Mouse (Mus musculus): ENCODE measurements around the gene Nprl3.
"Not testable (repeated sequence)": the region's sequence is repeated elsewhere in the genome, so short reads cannot be mapped to it uniquely, and the experiment has no call there.

Gene Nprl3

DNA sequence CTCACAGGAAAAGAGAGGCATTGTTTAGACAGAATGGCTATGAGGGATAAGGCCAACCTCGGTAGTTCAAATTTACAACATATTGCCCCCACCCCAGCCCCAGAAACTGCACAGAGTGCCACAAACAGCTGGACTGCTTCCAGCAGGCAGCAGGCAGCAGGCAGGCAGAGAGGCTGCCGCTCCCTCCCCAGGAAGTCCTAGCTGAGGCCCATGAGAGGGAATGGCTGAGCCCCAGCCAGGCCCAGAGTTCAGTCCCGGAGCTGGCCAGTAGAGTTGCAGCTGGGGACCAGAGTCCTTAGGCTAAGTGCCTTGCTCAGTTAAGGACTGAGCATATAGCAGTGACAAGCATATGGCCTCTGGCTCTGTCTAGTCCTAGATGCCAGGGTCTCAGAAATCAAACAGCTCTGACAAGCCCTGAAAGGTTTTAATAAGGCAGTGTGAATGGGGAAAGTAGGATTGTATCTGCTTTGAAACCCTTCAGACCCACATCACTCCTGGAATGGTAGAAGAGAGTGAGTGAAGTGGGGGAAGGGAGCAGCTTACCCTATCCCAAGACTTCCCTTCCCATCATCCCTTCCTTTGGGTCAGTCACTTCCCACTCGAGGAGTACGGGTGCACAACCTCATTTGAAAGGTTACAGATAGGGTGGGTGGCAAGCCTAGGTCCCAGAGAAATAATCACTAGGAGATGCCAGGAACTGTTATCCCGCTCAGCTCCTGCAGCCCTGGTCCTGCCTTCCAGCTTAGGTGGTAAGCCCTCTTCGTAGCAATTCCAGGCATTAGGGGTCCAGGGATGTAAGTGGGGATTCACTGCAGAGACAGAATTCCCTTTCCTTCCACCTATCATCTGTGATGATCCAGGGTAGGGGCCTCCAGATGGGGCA, 42.0 kb downstream of the Nprl3 start:
- in situ Hi-C loops (cut with MboI, MseI): no loop called here

DNA sequence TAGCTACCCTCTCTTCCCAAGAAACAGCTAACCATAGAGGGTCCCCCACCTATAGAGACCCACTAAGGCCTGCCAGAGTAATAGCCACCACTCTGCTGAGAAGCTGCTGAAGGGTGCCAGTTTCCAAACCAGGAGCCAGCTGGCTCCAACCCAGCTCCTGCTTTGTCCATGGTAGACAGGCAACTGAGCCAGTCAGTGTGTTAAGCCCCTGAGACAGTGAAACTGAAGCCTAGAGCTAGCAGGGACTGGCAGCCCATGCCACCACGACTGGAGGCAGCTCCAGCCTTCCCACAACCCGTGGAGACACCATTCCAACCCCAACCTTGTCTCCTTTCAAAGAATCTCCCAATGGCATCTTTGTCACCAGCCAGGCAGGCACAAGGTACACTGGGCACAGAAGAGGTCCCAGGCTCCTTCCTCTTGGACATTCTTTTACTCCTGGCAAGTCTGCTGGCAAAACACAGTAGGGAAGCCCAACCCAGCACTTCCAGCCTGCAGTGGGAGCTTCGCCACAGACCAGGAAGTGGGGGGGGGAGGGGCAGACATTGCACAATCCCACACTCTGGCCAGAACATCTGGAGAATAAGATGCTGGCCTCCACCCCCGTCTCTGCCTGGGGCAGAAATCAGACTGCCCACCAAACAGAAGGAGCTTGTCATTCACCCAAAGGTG, 42.9 kb downstream of the Nprl3 start:
- in situ Hi-C loops (cut with MboI, MseI): no loop called here

DNA sequence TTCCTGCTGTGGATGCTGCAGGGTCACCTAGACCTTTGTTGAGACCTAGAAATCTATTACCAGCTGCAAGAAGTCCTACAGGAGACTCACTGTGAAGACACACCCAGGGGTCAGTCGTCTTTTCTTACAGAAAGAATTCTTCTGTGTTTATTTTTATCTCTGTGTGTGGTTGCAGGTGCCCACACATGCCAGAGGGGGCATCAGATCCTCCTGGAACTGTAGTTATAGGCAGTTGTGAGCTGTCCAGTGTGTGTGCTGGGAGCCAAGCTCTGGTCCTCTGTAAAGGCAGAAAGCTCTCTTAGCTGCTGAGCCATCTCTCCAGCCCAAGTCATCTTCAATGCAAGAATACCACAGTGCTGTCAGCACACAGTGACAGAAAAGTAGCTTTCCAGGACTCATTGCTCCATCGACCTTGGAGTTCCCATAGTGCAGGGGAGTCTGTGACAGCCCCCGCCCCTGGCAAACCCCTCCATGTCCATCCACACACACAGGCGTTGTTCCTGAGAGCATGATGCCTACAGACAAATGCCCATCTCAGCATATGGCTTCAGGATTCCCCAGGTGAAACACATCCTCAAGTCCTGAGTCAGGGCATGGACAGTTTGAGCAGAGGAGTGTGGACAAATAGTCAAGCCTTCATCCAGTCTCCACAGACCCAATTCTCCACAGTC, 44.1 kb downstream of the Nprl3 start:
- in situ Hi-C loops (cut with MboI, MseI): no loop called here

DNA sequence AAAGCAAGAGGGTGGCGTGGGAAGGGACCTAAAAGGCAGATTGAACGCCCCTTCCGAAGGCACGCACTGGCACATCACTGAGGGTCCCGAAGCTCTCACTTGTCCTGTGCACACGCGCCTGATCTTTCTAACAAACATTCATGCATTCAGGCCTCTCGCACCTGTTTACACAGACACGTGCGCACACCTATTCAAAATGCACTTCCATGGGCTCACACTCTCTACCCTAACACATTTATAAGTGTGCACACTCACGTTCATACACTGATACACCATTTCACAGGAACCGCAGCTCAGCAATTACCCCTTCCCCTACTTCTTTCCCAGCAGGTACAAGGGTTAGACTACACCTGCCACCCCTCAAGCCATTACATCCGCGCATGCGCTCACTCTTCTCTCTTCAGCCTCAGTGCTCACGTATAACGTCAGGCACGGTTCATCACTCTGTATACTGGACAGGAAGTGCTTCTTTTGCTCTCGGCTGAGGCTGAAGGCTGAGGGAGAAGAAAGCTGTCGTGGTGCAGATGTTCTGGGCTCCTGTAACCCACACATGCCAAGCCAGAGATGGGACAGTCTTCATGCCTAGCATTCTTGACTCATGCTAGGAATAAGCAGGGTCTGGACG, 44.8 kb downstream of the Nprl3 start:
- in situ Hi-C loops (cut with MboI, MseI): no loop called here

DNA sequence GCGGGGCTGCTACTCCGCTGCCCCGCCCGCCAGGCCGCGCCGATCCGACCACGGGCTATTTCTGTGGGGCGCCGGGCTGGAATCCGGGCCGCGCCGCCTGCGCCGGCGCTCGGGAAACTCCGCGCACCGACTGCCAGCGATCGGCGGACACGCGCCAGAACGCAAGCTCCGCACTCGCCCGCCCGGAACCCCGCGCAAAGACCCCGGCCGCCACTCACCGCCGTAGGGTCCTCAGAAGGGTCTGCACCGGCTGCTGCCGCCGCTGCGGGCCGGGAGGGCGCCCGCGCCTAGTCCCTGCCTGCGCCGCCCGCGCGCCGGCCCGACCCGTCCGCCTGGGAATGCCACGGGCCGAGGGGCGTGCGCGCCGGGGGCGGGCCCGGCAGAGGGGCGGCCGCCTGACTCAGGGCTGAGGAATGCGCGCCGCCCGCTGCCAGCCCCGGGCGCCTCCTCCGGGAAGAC, 45.5 kb downstream of the Nprl3 start, which contains the start of gene Rhbdf1:
Gene Rhbdf1, minus strand, starts transcription at position 350 of the 459 bp plus-strand sequence.
- in situ Hi-C loops (cut with MboI, MseI): no loop called here

DNA sequence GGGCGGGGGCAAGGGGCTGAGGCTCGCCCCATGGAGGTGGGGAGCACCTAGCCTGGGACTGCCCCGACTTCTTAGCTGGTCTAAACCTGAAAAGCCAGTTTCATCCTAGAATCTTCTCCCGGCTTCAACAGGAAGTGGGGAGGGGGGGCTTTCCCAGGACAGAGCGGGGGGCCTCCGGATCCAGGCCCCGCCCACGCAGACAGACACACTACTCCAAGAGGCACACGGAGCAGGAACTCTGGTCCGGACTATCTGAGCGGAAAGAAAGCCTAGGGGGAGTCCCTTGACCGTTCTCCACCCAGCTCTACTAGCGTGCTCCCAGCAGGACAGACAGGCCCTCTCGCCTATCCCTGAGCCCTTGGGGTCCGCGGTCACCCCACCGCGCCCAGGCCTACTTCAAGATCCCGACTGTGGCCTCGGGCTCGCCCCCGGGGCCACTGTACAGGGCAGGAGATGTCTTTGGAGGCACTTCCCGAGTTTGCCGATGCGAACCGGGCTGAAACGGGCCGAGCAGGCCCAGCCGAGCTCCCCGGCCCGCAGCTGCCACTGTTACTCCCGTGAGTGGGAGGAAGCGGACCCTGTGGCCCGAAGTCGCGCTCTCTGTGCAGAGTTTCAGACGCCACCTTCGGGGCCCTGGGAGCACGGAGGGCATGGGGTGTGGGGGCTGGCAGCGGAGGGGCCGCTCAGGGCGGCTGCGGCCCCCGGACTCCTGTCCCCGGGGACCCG, 46.1 kb downstream of the Nprl3 start:
- in situ Hi-C loops (cut with MboI, MseI): no loop called here

DNA sequence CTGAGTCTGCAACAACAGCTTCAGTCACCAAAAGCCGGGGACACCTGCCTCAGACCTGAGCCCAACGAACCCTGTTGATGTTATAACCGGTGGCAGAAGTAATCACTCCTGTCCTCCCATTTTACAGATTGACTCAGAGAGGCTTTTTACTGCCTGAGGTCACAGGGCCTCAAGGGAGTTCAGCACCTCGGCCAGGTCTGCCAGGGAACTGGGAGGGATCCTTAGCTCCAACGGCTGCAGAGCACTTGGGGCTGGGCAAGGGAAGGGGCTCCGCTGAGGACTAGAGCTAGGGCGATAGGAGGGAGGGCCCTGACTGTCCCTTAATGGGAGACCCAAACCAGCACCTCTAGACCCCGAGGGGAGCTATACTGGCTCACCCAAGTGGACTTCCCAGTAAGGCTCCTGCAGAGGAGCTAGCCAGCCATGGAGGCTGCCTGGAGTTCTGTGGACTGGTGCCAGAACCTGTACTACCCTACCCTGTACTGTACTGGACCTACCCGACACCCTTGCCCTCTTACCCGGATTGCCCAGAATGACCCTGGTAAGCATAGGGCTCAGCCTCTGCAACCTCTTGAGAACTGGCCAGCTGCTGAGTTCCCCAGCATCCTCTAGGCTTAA, 46.8 kb downstream of the Nprl3 start:
- in situ Hi-C loops (cut with MboI, MseI): no loop called here

DNA sequence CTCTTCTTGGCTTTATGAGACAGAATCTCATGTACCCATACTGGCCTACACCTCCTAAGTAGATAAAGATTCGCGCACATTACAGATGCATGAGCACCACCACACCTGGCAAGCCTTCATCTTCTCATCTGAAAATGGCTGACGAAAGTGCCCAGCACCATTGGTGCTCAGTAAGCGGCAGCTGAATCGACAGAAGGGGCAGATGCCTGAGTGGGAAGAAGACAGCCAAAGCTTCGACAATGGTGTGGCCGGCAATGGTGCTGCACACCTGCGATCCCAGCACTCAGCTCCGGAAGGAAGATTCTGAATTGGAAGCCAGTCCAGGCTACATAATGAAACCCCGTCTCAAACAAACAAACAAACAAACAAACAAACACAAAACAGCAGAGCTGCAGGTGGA, 48.2 kb downstream of the Nprl3 start:
- in situ Hi-C loops (cut with MboI, MseI): no loop called here

DNA sequence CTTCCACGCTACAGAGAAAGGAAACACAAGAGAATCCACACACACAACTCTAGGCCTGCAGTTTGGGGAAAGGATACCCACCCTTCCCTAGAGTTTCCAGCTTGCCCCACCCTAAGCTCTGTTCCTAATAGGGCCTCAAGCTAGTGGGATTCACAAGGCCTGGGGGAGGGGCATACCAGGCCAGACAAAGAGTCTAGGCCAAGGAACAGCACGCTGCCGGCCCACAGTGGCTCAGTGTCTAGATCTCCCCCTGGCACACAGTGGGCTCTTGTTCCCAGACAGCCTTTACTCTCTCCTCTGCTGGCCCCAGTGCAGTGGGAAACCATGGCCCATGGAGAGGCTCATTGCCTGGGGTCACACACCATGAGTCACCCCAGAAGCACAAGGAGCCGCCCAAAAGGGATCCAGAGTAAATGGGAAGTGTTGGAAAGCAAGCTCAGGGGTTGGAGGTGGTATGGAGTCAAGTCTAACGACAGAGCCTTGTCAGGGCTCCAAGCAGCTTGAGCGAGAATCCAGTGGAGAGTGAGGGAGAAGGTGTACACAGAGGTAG, 48.9 kb downstream of the Nprl3 start:
- in situ Hi-C loops (cut with MboI, MseI): no loop called here

DNA sequence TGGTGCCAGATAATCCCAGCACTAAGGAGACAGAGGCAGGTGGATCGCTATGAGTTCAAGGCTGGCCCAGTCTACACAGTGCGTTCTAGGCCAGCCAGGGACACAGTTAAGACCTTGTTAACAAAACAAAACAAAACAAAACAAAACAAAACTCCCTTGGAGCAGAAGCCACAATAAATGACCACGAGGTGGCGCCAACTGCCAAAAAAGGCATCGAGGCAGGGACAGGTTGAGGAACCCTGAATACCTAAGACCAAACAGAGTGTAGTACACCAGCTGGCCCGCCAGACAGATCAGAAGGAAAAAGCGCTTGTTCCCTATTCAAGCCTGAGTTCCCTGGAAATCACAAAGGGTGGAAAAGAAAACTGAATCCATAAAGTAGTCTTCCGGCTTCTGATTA, 50.7 kb downstream of the Nprl3 start:
- in situ Hi-C loops (cut with MboI, MseI): no loop called here

DNA sequence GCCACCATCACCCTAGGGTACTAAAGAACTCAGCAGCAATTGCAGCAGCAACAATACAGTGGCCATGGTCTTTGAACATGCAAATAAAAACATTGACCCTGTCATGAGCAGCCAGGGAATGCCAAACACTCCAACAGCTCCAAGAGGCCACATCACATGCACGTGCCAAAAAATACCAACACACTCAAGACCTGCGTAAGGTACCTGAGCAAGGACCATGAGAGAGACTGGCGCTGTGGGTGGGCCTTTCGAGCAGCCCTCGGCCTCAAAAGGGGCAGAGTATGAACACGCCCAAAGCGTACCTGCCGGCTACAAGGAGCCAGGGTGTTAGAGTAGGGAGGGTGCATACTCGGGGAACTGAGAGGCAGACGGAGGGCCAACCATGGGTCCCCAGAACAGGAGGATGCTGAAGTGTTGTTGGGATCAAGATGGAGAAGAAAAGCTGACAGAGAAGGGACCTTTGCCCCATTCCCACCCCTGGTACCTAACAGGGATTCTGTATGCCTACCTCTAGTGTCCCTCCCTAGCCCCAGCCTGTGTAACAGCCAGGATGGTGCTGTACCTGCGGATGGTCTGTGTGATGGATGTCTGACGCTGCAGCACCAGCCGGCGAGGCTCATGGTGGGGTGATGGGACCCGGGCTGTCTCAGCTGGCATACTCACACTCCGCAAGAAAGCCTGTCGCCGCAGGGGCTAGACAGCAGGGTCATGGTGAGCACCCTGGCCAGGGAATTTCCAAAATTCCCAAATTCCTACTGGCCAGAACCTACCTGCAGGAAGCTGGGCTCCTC, 51.9 kb downstream of the Nprl3 start:
- in situ Hi-C loops (cut with MboI, MseI): no loop called here

DNA sequence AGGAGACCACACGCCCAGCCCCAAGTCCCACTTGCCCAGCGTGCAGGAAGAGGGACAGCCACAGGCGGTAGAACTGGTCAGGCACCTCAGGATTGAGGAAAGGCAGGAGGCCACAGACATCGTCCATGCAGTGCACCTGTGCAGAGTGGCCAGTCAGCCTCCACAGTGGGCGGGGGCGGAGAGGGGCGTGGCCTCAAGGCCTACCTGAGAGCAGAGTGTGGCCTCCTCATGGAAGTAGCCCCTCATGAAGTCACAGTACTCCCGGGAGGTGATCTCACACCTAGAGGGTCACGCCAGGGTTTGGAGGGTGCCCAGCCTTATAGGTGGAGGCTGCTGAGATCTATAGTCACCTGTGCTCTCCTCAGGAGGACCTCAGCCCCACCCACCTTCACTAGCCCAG, 56.9 kb downstream of the Nprl3 start:
- in situ Hi-C loops (cut with MboI, MseI): no loop called here

DNA sequence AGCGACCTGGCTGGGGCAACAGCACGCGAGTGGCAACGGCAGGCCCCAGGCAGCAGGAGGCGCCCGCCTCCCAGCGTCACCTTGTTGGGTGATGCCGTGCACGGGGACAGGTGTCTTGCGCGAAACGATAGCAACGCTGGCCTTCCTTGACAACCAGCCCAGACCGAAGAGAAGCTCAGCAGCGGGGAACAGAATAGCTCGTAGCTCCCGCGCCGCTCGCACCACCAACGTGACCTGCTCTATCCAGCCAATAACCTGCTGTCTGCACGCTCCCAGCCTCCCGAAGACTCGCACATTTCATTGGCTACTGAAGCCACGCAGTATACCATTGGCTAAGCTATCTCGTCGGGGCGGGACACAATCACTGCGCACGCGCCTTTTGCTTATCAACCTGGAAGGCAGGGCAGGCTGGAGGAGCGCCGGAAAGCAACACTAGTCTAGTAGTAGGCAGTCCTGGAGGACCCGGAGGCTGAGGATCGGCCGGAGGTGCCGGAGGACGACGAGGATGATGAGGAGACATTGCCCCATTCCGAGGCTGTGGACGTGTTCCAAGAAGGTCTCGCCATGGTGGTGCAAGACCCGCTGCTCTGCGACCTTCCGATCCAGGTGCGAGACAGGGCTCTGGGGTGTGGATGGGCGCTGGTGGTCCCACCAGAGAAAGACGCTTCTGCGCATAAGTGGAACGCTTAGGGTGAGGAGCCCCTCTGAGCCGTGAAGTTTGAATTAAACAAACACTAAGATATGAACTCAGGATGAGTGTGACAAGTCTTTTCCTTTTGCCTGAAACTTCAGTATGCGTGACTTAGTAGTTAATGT, 62.2 kb downstream of the Nprl3 start, which contains the start of gene Snrnp25:
Gene Snrnp25, plus strand, starts transcription at position 358 of the 816 bp plus-strand sequence.
- in situ Hi-C loops (cut with MboI, MseI): loop anchor here (5.0 kb wide), 1 partner anchor 342 kb away; no protein-coding TSS in a partner anchor

DNA sequence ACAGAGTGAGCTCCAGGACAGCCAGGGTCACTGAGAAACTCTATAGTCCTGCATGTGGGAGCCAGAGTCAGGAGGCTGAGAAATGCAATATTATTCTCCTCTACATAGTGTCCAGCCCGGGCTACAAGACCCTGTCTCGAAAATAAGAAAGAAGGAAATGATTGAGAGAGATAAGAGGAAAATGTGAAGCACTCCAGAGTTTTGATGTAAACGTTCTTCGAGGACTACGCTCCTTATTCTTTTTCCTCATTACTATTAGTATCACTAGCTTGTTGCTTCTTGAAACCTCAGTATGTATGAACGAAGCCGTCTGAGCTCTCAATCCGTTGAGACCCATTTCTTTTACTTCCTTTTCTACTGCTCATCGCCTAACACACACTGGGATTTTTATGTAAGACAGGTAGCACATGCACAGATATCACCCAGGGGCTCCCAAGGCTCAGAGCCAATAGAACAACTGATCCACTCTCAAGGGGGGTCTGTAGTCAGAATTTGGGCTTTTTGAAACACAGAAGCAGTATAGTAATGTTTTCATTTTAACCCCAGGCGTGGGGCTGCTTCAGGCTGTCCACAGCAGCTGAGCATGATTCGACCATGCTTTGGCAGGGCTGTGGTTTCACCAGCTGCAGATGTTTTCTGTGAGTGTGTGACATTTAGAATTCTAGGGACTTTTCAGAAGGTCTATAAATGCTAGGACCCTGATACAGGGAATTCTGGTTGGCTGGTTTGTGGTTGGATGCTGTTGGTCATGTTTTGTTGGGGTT, 65.4 kb downstream of the Nprl3 start:
- in situ Hi-C loops (cut with MboI, MseI): no loop called here

DNA sequence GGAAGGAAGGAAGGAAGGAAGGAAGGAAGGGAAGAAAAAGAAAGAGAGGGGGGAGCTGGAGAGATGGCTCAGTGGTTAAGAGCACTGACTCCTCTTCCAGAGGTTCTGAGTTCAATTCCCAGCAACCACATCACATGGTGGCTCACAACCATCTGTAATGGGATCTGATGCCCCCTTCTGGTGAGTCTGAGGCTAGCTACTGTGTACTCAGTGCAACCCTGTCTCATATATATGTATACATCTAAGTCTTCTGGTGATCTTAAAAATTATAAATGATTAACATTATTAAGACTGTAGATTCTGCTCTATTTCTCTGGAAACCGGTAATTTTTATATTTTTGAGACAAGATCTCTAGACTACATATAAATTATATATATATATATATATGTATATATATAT, 66.5 kb downstream of the Nprl3 start:
- in situ Hi-C loops (cut with MboI, MseI): not testable (repeated sequence)

DNA sequence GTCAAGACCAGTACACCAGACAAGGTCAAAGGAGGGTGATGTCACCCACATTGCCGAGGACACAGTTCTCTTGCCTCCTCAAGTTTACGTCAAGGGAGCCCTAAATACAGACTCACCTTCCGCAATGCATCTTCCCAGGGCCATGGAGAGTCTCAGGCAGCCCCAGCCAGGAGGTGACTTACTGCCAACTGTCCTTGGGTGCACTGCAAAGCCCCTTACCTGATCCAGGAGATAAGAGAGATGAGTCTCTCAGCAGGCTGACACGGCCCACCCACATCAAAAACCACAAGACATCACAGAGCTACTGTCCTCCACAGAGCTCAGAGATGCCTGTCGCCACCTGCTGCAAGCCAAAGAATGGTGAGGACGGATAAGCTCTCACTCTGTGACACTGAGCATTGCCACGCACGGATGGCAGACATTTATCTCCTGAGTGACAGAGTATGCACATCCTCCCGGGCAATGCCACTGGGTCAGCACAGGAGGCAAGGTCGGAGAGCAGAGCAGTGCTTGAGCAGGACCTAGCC, 67.4 kb downstream of the Nprl3 start, which contains the start of gene Il9r:
Gene Il9r, minus strand, starts transcription at position 205 of the 527 bp plus-strand sequence.
- in situ Hi-C loops (cut with MboI, MseI): no loop called here

DNA sequence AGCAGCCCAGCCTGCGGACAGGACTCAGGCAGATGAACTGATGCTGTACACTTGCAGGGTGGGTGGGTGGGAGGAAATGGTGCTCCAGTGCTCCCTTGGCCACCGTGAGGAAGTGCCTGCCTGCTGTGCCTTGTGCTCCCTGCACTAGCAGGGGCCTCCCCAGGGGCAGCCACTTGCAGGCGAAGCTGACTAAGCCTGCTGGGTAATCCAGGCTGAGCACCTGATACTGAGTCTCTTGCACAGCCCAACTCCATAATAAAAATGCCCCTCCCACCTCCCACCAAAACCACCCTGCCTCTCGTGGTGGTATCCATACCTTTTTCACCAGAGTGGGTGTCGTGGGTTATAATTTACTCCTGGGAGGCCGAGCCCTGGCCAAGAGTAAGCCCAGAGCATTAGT, 68.3 kb downstream of the Nprl3 start:
- in situ Hi-C loops (cut with MboI, MseI): no loop called here
